Mouse (Mus musculus): ENCODE results near the gene Gpx8. TPM values are rescaled to one million over a fixed set of nuclear protein-coding genes. Genes with fewer than 3 reads are reported as not detected.

Gene Gpx8
- polyA plus RNA-seq (2021; fragmentation: Nextera tagmentation) = 9.5 and 30.1 TPM in 2 replicates
- long read RNA-seq, experiment 1, transcript Gpx8-201 (3 exons, 1,042 nt) = major isoform, 5 of 7 reads
- long read RNA-seq, experiment 1, partial matches to known transcripts = 0 of 7 reads
- long read RNA-seq, experiment 1, other reads (novel, unspliced or antisense) = 0 of 7 reads
- long read RNA-seq, experiment 2, partial matches to known transcripts = 0 of 5 reads
- long read RNA-seq, experiment 2, other reads (novel, unspliced or antisense) = 1 of 5 reads

GRCm38 (mm10) chr13:113046211-113046883, at the start of gene Gpx8:
Gene Gpx8, minus strand, starts transcription at chr13:113046410.

GRCm38 (mm10) chr13:113034950-113035421, 11.2 kb downstream of the Gpx8 start, which contains the start of gene Cdc20b:
Gene Cdc20b, plus strand, starts transcription at chr13:113035111.

GRCm38 (mm10) chr13:112993531-112994152, 52.6 kb downstream of the Gpx8 start, which contains the start of gene Mcidas:
Gene Mcidas, plus strand, starts transcription at chr13:112993845.

Small RNA genes within 50 kb of the gene (microRNA-seq; reads per million reads assigned to microRNA genes)
- 30.3 reads per million, percentile 47 among the genes with 10 or more reads in this experiment for gene Mir449a
- gene Mir449b = not detected
- gene Mir449c = 0.64 reads per million

Other genes starting within 250 kb of the Gpx8 start
- gene Plpp1, start 245.6 kb downstream of the Gpx8 start, polyA plus RNA-seq (2021; fragmentation: Nextera tagmentation) = 58.1 and 59.7 TPM in 2 replicates
- gene Mtrex, start 119.0 kb downstream of the Gpx8 start, polyA plus RNA-seq (2021; fragmentation: Nextera tagmentation) = 19.1 and 22.0 TPM in 2 replicates
- 12.6 and 14.9 TPM in 2 replicates for gene Dhx29, start 119.0 kb downstream of the Gpx8 start, polyA plus RNA-seq (2021; fragmentation: Nextera tagmentation)
- 3.2 and 4.1 TPM in 2 replicates for gene Ccno, start 58.6 kb downstream of the Gpx8 start, polyA plus RNA-seq (2021; fragmentation: Nextera tagmentation)
- gene Mcidas, start 52.6 kb downstream of the Gpx8 start, polyA plus RNA-seq (2021; fragmentation: Nextera tagmentation) = 0.26 and 0.33 TPM in 2 replicates
- gene Cdc20b, start 11.3 kb downstream of the Gpx8 start, polyA plus RNA-seq (2021; fragmentation: Nextera tagmentation) = not detected in 2 replicates
- gene Gzma, start 54.6 kb upstream of the Gpx8 start, polyA plus RNA-seq (2021; fragmentation: Nextera tagmentation) = not detected in 2 replicates
- 0.19 TPM in 1 of 2 replicates, not detected in the other for gene Esm1, start 163.2 kb upstream of the Gpx8 start, polyA plus RNA-seq (2021; fragmentation: Nextera tagmentation)
- gene Gzmk, start 179.5 kb upstream of the Gpx8 start, polyA plus RNA-seq (2021; fragmentation: Nextera tagmentation) = 0.14 and 0.18 TPM in 2 replicates
- 0.18 and 0.35 TPM in 2 replicates for gene BC067074, start 246.7 kb upstream of the Gpx8 start, polyA plus RNA-seq (2021; fragmentation: Nextera tagmentation)